Mouse (Mus musculus) limb, embryonic 14.5 days (tissue): Measurements from ENCODE around the gene Bcas2. TPM values are rescaled to one million over a fixed set of nuclear protein-coding genes. Genes with fewer than 3 reads are reported as not detected.
"Not testable (repeated sequence)": the region's sequence is repeated elsewhere in the genome, so short reads cannot be mapped to it uniquely, and the experiment has no call there.

ENCODE experiments used
- ATAC-seq: fragments of 200-750 bp; cut with Nextera tagmentation; 2 replicates; pipeline ENCODE4 v1.8.0; 2017; ENCODE audit warnings: low read depth, moderate number of reproducible peaks, moderate TSS enrichment; ENCODE audit not compliant: low FRiP score
- DNase-seq: peaks from one replicate; pipeline ENCODE4 v3.0.0-alpha.2; 2015; ENCODE audit warnings: low spot score
- H3K27ac ChIP-seq: fragments of 300-500 bp; sonication (generic); replicated peaks from 2 replicates; pipeline ENCODE4 v1.5.1; 2014; ENCODE audit warnings: low read depth, mild to moderate bottlenecking, low read length, moderate library complexity, mixed read lengths
- H3K27me3 ChIP-seq: fragments of 300-500 bp; sonication (generic); 2 replicates; pipeline ENCODE4 v1.6.1; 2014; ENCODE audit warnings: low read length, mixed read lengths; ENCODE audit not compliant: control insufficient read depth, insufficient read depth
- H3K36me3 ChIP-seq: fragments of 300-500 bp; sonication (generic); 2 replicates; pipeline ENCODE4 v1.6.1; 2014; ENCODE audit warnings: mild to moderate bottlenecking, low read length, moderate library complexity, mixed read lengths; ENCODE audit not compliant: control insufficient read depth, insufficient read depth
- H3K4me1 ChIP-seq: fragments of 300-500 bp; sonication (generic); 2 replicates; pipeline ENCODE4 v1.6.1; 2014; ENCODE audit warnings: antibody characterized with exemption, low read length, mixed read lengths; ENCODE audit not compliant: control insufficient read depth, insufficient read depth
- H3K4me2 ChIP-seq: fragments of 300-500 bp; sonication (generic); replicated peaks from 2 replicates; pipeline ENCODE4 v1.6.1; 2014; ENCODE audit warnings: low read depth, mild to moderate bottlenecking, low read length, moderate library complexity; ENCODE audit not compliant: severe bottlenecking
- H3K4me3 ChIP-seq: fragments of 300-500 bp; sonication (generic); replicated peaks from 2 replicates; pipeline ENCODE4 v1.5.1; 2014; ENCODE audit warnings: low read length
- H3K9ac ChIP-seq: fragments of 300-500 bp; sonication (generic); 2 replicates; pipeline ENCODE4 v1.6.1; 2014; ENCODE audit warnings: mild to moderate bottlenecking, low read depth, low read length, moderate library complexity; ENCODE audit not compliant: severe bottlenecking
- H3K9me3 ChIP-seq: fragments of 300-500 bp; sonication (generic); 2 replicates; pipeline ENCODE4 v1.6.1; 2016; ENCODE audit warnings: low read length; ENCODE audit not compliant: control insufficient read depth
- POLR2A ChIP-seq: fragments of 200-500 bp; IDR thresholded peaks from 2 replicates; pipeline ENCODE4 v1.8.0; 2012; ENCODE audit warnings: inconsistent platforms, mild to moderate bottlenecking, moderate library complexity, borderline replicate concordance; ENCODE audit not compliant: insufficient read depth, insufficient read length; ENCODE audit errors: extremely low read depth
- WGBS: fragments of 180-500 bp; shearing (Covaris S2); extraction: QIAGEN DNeasy Blood & Tissue Kit; methylation state at CpG from one replicate; pipeline ENCODE4 v1.1.7; 2014; 5-methylcytosine and 5-hydroxymethylcytosine counted together
- polyA plus RNA-seq, 2 experiments: library from polyadenylated mRNA; depleted of rRNA in 1 of 2; stranded (reverse) in 1 of 2; unstranded in 1 of 2; fragments of >200 nt; fragmentation: Nextera tagmentation in 1 of 2; extraction: Ambion mirVana in 1 of 2; gene quantifications; 2 replicates each; pipeline versions ENCODE4 v1.2.1 to v1.2.3; 2012 to 2014

Gene Bcas2
- polyA plus RNA-seq, 2 experiments, result 155 to 161 TPM

DNA sequence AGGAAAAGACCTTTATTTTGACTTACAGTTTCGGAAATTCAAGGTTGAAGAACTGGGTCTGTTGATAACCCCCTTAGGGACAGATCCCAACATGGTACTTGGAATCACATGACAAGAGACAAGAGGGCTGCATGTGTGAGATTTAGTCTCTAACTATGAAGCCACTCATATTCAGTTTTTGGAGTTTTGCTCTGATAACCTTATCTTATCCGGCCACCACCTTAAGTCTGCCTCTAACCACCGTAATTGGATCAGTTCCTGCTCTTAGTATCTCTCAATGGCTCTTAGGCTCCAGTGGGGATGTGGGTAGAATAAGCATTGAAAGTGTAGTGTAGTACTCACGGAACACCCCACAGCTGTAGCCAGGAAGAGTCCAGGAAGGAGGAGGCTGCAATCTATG lies 5.3 kb downstream of the Bcas2 start:
- TF ChIP-seq POLR2A, result no peak
- H3K9ac ChIP-seq, result no peak overlapping the region
- H3K36me3 ChIP-seq, result peaks cover 54% of the 10 kb centered on the region
- DNase-seq, result no peak
- no peaks in the 10 kb centered on the region for H3K27me3 ChIP-seq
- H3K4me3 ChIP-seq, result no peak overlapping the region
- H3K27ac ChIP-seq, result no peak overlapping the region
- no peaks in the 10 kb centered on the region for H3K9me3 ChIP-seq
- 0 out of 2 replicates have a peak, but pooled peaks cover 5% of the 10 kb centered on the region for H3K4me1 ChIP-seq
- no peak overlapping the region for H3K4me2 ChIP-seq
- ATAC-seq, result no peak
- WGBS, result 89% methylated on average over 4 of the region's 4 CpGs

DNA sequence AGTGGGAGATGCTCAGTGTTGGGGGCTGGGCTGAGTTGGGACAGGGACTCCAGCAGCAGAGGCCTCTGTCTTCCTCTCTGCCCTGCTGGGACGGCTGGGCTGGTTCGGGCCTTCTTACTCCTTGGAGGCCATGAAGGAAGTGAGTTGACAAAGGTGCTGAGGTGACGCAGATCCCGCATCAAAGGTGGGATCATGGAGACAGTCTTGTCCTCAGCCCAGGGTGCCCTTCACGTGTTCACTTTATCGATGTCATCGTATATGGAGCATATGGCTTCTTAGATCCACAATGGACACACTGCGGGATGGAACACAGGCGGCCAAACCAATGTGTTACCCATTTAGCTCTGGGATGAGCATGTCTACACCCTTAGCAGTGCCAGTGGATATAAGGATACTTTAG lies 8.1 kb downstream of the Bcas2 start:
- ATAC-seq (no peak), DNase-seq (no peak)
- 93% methylated on average over 9 of the region's 9 CpGs for WGBS

DNA sequence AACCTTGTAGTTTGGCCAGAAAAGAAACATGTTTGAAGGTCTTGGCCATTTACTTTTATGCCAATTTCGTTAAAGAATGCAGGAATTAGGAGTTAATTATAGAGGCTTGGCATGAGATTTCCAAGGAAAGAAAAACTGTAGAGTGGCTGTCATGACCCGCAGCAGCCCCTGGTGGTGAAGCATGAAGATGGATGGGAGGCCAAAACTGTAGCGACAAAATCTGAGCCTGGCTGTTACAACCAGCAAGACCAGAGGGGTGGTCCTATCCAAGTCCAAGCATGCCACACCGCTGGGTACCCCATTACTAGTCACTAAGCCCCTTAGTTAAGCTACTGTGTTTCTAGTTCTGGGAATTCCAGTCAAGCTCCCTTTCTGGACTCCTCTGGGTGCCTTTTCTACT lies 9.7 kb downstream of the Bcas2 start:
- 51% methylated on average over 4 of the region's 4 CpGs for WGBS
- H3K4me2 ChIP-seq, result no peak overlapping the region
- H3K4me1 ChIP-seq, result no peaks in the 10 kb centered on the region
- peaks cover 28% of the 10 kb centered on the region for H3K36me3 ChIP-seq
- no peaks in the 10 kb centered on the region for H3K9me3 ChIP-seq
- no peaks in the 10 kb centered on the region for H3K27me3 ChIP-seq
- no peak overlapping the region for H3K27ac ChIP-seq
- TF ChIP-seq POLR2A, result no peak
- H3K9ac ChIP-seq, result no peak overlapping the region
- no peak for DNase-seq
- H3K4me3 ChIP-seq, result no peak overlapping the region
- ATAC-seq, result no peak

More for the DNA sequence above, 8.1 kb downstream of the Bcas2 start:
- Histone ChIP-seq H3K27ac (no peak overlapping the region), H3K4me1 (no peaks in the 10 kb centered on the region), H3K36me3 (peaks cover 43% of the 10 kb centered on the region), H3K27me3 (no peaks in the 10 kb centered on the region), H3K4me2 (no peak overlapping the region), H3K9ac (no peak overlapping the region), H3K9me3 (no peaks in the 10 kb centered on the region), H3K4me3 (no peak overlapping the region)
- no peak for TF ChIP-seq POLR2A

DNA sequence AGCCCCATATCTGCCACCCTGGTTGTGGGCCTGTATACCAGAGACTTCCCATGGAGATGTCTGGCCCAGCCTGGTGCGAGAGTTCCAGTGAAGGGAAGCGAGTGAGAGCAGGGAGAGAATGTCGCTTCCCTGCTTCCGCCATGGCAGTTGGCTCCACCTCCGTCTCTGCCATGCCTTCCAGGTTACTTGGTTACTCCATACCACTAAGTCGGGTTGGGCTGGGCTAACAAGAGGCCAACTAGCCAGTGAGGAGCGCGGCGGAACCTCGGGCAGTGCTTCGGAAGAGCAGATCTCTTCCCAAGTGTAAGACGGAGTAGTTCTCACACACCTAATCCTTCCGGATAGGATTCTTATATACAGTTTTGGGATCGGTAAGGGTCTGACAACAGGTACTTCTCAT lies 11.4 kb downstream of the Bcas2 start:
- Histone ChIP-seq H3K9ac (no peak overlapping the region), H3K4me3 (no peak overlapping the region), H3K27me3 (no peaks in the 10 kb centered on the region), H3K4me2 (no peak overlapping the region), H3K4me1 (no peaks in the 10 kb centered on the region), H3K36me3 (peaks cover 12% of the 10 kb centered on the region), H3K27ac (no peak overlapping the region), H3K9me3 (no peaks in the 10 kb centered on the region)
- 78% methylated on average over 14 of the region's 14 CpGs for WGBS
- no peak for TF ChIP-seq POLR2A
- DNase-seq (no peak), ATAC-seq (no peak)

DNA sequence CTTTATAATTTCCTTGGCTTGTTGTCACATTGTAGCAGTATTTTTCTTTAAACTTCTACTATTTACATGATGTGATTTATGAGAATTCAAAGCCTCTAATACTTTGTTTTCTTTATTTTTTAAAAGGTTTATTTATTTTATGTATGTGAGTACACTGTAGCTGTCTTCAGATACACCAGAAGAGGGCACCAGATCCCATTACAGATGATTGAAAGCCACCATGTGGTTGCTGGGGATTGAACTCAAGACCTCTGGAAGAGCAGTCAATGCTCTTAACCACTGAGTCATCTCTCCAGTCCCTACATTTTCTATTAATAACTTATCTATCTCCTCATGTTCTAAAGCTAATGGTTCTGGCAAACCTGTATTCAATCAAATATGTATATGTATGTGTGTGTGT lies 13.0 kb downstream of the Bcas2 start:
- ATAC-seq, H3K9ac ChIP-seq, DNase-seq, H3K27me3 ChIP-seq, H3K4me2 ChIP-seq, H3K36me3 ChIP-seq, H3K4me3 ChIP-seq, H3K27ac ChIP-seq, H3K9me3 ChIP-seq, H3K4me1 ChIP-seq: not testable (repeated sequence)

DNA sequence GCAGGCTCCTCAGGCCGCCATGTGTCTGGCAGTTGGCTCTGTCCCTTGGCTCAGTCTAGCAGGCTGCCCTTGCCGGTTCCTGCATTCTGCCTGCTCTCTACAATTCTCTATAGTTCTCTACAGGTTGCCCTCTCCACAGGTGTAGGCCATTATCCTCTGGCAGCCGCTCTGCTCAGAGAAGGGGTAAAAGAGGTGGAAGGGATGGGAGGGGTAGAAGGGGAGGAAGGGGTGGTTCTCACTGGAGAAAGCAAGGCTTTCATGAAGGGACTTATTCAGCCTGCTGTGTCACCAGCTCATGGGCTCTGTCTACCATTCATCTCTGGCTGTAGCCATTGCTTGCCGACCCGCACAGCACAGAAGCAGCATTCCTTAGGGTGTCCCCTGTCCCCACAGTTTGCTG lies 17.0 kb downstream of the Bcas2 start:
- no peak for TF ChIP-seq POLR2A
- no peak overlapping the region for H3K9ac ChIP-seq
- H3K9me3 ChIP-seq, result no peaks in the 10 kb centered on the region
- H3K4me3 ChIP-seq, result no peak overlapping the region
- H3K4me2 ChIP-seq, result no peak overlapping the region
- H3K36me3 ChIP-seq, result no peaks in the 10 kb centered on the region
- WGBS, result 59% methylated on average over 5 of the region's 5 CpGs
- no peaks in the 10 kb centered on the region for H3K27me3 ChIP-seq
- DNase-seq (no peak), ATAC-seq (no peak)
- no peak overlapping the region for H3K27ac ChIP-seq
- no peaks in the 10 kb centered on the region for H3K4me1 ChIP-seq
